Mouse (Mus musculus) heart, embryonic 14.5 days (tissue): ENCODE data around the gene Ihh. TPM values are rescaled to one million over a fixed set of nuclear protein-coding genes. Genes with fewer than 3 reads are reported as not detected.

Experiments used
- ATAC-seq: fragments of 200-750 bp; cut with Nextera tagmentation; 2 replicates; pipeline ENCODE4 v1.8.0; 2017; ENCODE audit warnings: low read depth, moderate TSS enrichment; ENCODE audit not compliant: insufficient number of reproducible peaks, insufficient read depth, low FRiP score
- H3K27ac ChIP-seq, 2 experiments: fragments of 200-500 bp in 1 of 2; fragments of 300-500 bp in 1 of 2; sonication (generic) in 1 of 2; replicated peaks in 1 of 2; 2 replicates each; pipeline ENCODE4 v1.5.1; 2012 to 2014; ENCODE audit warnings: low read depth in 2 of 2, low read length in 2 of 2, control low read depth in 1 of 2, mild to moderate bottlenecking in 1 of 2, mixed read lengths in 1 of 2; ENCODE audit not compliant: control insufficient read depth in 1 of 2, insufficient read depth in 1 of 2
- H3K27me3 ChIP-seq: fragments of 300-500 bp; sonication (generic); 2 replicates; pipeline ENCODE4 v1.6.1; 2014; ENCODE audit warnings: mild to moderate bottlenecking, low read length, control low read depth; ENCODE audit not compliant: control insufficient read depth, insufficient read depth
- H3K36me3 ChIP-seq: fragments of 300-500 bp; sonication (generic); 2 replicates; pipeline ENCODE4 v1.6.1; 2014; ENCODE audit warnings: mild to moderate bottlenecking, control low read depth, low read length, mixed read lengths; ENCODE audit not compliant: control insufficient read depth, insufficient read depth
- H3K4me1 ChIP-seq, 2 experiments: fragments of 200-500 bp in 1 of 2; fragments of 300-500 bp in 1 of 2; sonication (generic) in 1 of 2; 2 replicates each; pipeline ENCODE4 v1.6.1; 2012 to 2014; ENCODE audit warnings: low read length in 2 of 2, control low read depth in 1 of 2, mixed read lengths in 1 of 2; ENCODE audit not compliant: control insufficient read depth in 2 of 2, insufficient read depth in 2 of 2
- H3K4me2 ChIP-seq: fragments of 300-500 bp; sonication (generic); 2 replicates; pipeline ENCODE4 v1.6.1; 2014; ENCODE audit warnings: mild to moderate bottlenecking, low read length
- H3K4me3 ChIP-seq, 2 experiments: fragments of 200-500 bp in 1 of 2; fragments of 300-500 bp in 1 of 2; sonication (generic) in 1 of 2; 2 replicates each; pipeline ENCODE4 v1.5.1; 2012 to 2014; ENCODE audit warnings: low read length in 2 of 2, mild to moderate bottlenecking in 2 of 2, control low read depth in 1 of 2, low read depth in 1 of 2, moderate library complexity in 1 of 2; ENCODE audit not compliant: control insufficient read depth in 1 of 2, insufficient read depth in 1 of 2
- H3K9ac ChIP-seq: fragments of 300-500 bp; sonication (generic); 2 replicates; pipeline ENCODE4 v1.6.1; 2014; ENCODE audit warnings: mild to moderate bottlenecking, low read length
- H3K9me3 ChIP-seq: fragments of 300-500 bp; sonication (generic); 2 replicates; pipeline ENCODE4 v1.6.1; 2016; ENCODE audit warnings: low read length, control low read depth; ENCODE audit not compliant: control insufficient read depth
- WGBS: fragments of 180-500 bp; shearing (Covaris S2); extraction: QIAGEN DNeasy Blood & Tissue Kit; methylation state at CpG from one replicate; pipeline ENCODE4 v1.1.7; 2014; 5-methylcytosine and 5-hydroxymethylcytosine counted together
- polyA plus RNA-seq: library from polyadenylated mRNA; unstranded; fragments of >200 nt; fragmentation: Nextera tagmentation; extraction: Ambion mirVana; gene quantifications from 2 replicates; pipeline ENCODE4 v1.2.1, GENCODE M21; 2014

The Ihh gene
- polyA plus RNA-seq, 1 experiment from 2014 or later: 0.14 TPM

DNA sequence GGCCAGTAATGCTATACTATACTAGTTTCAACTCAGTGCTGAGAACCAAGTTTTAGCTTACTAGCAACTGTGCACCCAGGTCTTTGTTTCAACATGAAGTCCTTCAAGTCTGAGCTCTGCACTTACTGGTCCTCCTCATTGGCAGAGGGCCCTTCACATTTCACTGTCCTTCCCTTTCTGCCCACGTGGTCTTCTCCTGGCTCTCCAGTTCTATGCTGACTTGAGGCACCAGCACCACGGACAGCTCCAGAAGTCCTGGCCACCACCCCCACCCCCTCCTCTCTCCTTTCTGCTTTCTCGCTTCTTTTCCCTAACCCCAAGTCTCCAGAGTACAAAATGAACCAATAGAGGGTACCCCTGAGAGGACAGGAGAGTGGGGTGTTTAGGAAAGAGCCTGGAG lies 11.7 kb downstream of the Ihh start:
- Histone ChIP-seq H3K4me1 (no peaks in the 10 kb centered on the region), H3K9me3 (no peaks in the 10 kb centered on the region), H3K4me3 (no peak overlapping the region), H3K27ac (no peak overlapping the region), H3K9ac (no peak overlapping the region), H3K4me2 (no peak overlapping the region), H3K36me3 (no peaks in the 10 kb centered on the region), H3K27me3 (peaks cover 59% of the 10 kb centered on the region)
- ATAC-seq: no peak
- 8% methylated on average over 3 of the region's 3 CpGs for WGBS

DNA sequence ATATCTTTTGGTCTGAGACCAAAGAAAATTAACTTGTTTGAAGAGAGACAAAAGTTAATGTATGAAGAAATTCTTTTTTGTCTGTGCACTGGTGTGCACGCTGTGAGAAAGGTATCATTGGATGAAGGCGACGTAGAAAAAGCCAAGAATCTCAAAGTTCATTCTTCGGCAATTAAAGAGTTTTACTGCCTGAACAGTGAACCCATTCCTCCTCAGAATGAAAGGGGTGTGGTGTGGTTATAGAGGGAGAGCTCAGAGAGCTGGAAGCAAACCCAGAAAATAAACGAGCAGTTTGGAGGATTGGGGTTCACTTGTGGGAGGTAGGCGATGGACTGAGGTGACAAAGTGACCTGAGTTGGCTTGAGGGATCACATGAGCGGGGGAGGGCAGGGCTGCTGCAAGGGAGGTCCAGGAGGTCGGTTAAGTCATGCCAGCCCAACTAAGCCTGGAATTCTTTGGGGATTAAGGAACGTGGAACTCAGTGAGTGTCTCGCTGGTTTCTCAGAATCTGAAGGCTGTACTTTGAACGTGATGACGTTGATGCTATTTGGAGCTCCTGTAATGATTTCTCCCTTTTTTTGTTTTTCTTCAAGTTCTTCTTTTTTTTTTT lies 15.1 kb downstream of the Ihh start:
- WGBS: 41% methylated on average over 12 of the region's 12 CpGs
- H3K4me3 ChIP-seq: no peak overlapping the region
- H3K36me3 ChIP-seq: no peaks in the 10 kb centered on the region
- H3K4me2 ChIP-seq: no peak overlapping the region
- H3K9me3 ChIP-seq: no peaks in the 10 kb centered on the region
- H3K27me3 ChIP-seq: peaks cover 52% of the 10 kb centered on the region
- H3K27ac ChIP-seq: no peak overlapping the region
- H3K9ac ChIP-seq: no peak overlapping the region
- ATAC-seq: no peak
- H3K4me1 ChIP-seq: no peaks in the 10 kb centered on the region

DNA sequence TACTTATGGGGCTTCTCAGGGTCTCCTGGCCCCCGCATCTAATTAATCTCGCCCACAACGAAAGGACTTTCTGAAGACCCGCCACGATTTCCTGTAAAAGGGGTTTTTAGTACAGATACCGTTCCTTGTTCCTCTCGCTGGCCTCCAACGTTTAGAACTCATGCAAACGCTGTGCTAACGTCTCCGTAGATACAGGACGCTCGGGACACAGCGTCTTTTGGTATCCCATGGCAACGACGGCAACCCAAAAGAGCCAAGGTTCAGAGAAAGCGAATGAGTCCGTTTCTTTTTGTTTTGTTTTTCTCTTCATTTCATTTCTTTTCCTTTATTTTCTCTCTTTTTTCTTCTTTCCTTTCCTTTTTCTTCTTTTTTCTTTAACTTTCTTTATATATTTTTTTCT lies 16.1 kb downstream of the Ihh start, which contains the start of gene Cfap65:
TSS of gene Cfap65 (minus strand) at position 198 of the 400 bp plus-strand sequence.
- peaks cover 59% of the 10 kb centered on the region for H3K27me3 ChIP-seq
- H3K36me3 ChIP-seq: no peaks in the 10 kb centered on the region
- H3K27ac ChIP-seq: no peak within 1 kb of the TSS
- WGBS: 3% methylated on average over 18 of the region's 18 CpGs
- H3K4me1 ChIP-seq: no peaks in the 10 kb centered on the region
- no peak within 1 kb of the TSS; a peak in 1 of 4 replicates for H3K4me3 ChIP-seq
- H3K9ac ChIP-seq: no peak within 1 kb of the TSS
- no peak for ATAC-seq
- peak within 1 kb of the TSS; percentile 29 for H3K4me2 ChIP-seq
- H3K9me3 ChIP-seq: no peaks in the 10 kb centered on the region

DNA sequence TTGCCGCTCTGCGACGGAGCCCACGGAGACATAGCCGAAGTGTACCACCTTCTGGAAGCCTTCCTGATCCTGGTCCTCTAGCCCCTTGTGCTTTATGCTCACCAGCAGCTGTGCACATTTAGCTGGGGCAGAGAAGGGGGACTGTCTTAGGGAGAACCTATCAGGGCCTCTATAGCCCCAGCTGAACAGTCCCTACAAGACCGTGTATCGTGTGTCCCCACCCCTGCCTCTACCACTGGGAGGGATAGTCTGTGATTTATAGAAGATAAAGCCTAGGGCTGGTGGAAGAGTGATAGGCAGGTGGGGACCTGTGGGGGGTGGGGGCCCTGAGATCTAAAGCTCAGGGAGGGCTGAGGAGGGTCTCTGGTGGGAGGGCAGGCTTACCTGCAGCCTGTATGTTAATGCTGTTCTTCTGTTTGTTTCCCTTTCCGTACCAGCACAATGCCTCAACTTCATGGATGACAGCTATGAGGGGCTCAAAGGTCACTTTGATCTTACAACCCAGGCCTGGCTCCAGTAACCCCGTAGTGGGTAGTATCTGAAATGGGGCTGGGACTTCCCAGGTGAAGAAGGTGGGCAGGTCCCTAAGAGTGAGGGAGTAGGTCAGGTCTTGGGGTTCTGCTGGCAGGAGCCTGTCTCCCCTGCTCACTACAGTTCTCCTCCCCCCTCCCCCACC lies 23.7 kb downstream of the Ihh start:
- Histone ChIP-seq H3K9ac (no peak overlapping the region), H3K9me3 (no peaks in the 10 kb centered on the region), H3K4me3 (no peak overlapping the region), H3K4me1 (no peaks in the 10 kb centered on the region), H3K27ac (no peak overlapping the region), H3K4me2 (no peak overlapping the region), H3K36me3 (no peaks in the 10 kb centered on the region), H3K27me3 (peaks cover 50% of the 10 kb centered on the region)
- WGBS: 73% methylated on average over 9 of the region's 9 CpGs
- ATAC-seq: no peak

DNA sequence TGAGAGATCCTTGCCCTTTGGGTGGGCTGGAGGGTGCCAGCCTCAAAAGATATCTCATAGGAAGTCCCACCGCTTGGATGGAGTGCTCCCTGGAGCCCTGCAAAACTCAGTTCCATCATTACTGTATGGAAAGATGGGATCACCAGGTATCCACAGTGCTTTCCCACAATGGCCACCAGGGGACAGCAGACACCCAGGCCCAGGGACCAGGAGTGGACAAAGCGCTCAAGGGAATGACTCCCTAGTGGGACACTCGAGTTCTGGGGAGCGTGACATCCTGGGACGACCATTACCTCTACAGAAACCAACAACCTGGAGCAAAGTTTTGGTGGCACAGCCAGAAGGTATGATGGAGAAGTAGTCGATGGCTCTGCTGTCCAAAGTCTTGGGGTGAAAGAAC lies 24.8 kb downstream of the Ihh start:
- Histone ChIP-seq H3K9ac (no peak overlapping the region), H3K4me2 (no peak overlapping the region), H3K9me3 (no peaks in the 10 kb centered on the region), H3K27ac (no peak overlapping the region), H3K4me1 (no peaks in the 10 kb centered on the region), H3K36me3 (no peaks in the 10 kb centered on the region), H3K27me3 (peaks cover 46% of the 10 kb centered on the region), H3K4me3 (no peak overlapping the region)
- 38% methylated on average over 6 of the region's 6 CpGs for WGBS
- ATAC-seq: no peak

DNA sequence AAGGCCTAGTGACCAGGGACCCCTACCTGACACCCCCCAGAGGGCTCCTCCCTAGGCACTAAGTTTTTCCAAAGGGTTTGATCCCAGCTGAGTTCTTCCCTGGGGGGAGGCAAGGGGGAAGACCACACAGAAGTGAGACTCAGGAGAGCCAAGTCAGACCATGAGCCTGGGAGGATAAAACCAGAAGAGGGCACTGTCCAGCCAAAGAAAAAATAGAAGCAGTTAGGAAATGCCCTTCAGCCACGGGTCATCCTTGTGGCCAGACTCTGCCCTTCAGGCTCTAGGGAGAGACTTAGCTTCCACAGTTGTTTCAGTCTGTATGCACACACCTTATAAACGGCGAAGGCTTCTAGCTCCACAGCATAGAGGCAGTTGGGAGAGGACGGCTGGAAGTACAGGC lies 27.0 kb downstream of the Ihh start:
- Histone ChIP-seq H3K9ac (no peak overlapping the region), H3K4me2 (no peak overlapping the region), H3K4me3 (no peak overlapping the region), H3K9me3 (no peaks in the 10 kb centered on the region), H3K4me1 (no peaks in the 10 kb centered on the region), H3K27me3 (peaks cover 35% of the 10 kb centered on the region), H3K27ac (no peak overlapping the region), H3K36me3 (no peaks in the 10 kb centered on the region)
- ATAC-seq: no peak
- WGBS: 63% methylated on average over 4 of the region's 4 CpGs

DNA sequence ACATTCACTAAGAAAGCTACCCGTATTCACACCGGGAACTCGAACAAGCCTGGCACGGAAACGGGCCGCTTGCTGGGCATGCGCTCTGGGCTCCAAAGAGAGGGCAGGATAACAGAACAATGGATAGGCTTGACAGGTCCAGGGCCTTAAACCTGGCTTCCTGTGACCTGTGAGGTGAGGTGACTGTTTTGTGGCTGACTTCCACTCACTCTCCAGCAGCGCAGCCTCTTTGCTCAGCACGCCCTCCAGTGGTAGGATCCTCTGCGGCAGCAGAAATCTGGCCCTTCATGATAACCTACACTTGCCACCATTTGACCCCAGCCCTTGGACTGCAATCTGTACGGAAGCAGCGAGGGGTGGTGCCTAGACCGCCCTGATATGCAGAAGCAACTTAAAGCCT lies 35.8 kb downstream of the Ihh start:
- no peak overlapping the region for H3K4me3 ChIP-seq
- no peak overlapping the region for H3K9ac ChIP-seq
- no peaks in the 10 kb centered on the region for H3K9me3 ChIP-seq
- peaks cover 19% of the 10 kb centered on the region for H3K27me3 ChIP-seq
- 27% methylated on average over 13 of the region's 13 CpGs for WGBS
- H3K36me3 ChIP-seq: no peaks in the 10 kb centered on the region
- ATAC-seq: no peak
- no peak overlapping the region for H3K4me2 ChIP-seq
- H3K4me1 ChIP-seq: no peaks in the 10 kb centered on the region
- H3K27ac ChIP-seq: no peak overlapping the region

DNA sequence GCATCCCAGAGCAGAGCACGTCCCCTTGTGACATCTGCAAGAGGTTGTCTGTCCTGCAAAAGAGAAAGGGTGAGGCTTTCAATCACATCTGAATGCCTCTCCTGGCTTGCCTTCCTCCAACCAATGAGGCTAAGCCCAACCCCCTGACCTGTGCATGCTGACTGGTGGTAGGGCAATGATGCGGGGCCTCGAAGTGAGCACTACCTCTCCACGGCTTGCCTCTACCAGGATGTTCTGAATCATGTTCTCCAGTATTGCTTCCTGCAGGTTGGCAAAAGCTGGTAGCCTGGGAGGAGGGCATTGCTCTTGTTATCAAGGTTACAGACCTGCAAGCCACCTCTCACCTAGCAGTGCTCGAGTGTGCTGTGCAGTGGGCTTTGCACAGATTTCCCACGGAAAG lies 49.3 kb downstream of the Ihh start:
- Histone ChIP-seq H3K4me1 (peaks cover 2 to 12% of the 10 kb centered on the region in 2 experiments; a peak in 2 of 4 replicates), H3K4me2 (no peak overlapping the region), H3K4me3 (no peak overlapping the region), H3K27ac (no peak overlapping the region), H3K27me3 (peaks cover 91% of the 10 kb centered on the region), H3K9ac (no peak overlapping the region), H3K36me3 (no peaks in the 10 kb centered on the region), H3K9me3 (no peaks in the 10 kb centered on the region)
- no peak for ATAC-seq
- WGBS: 22% methylated on average over 6 of the region's 6 CpGs
